Mouse (Mus musculus): Measurements from ENCODE around the gene Plxnc1. TPM values are rescaled to one million over a fixed set of nuclear protein-coding genes. Genes with fewer than 3 reads are reported as not detected.

The Plxnc1 gene
- polyA plus RNA-seq, 1 experiment from 2014 or later, result 6.8 TPM

GRCm38 (mm10) chr10:94974345-94975098 lies 29.9 kb upstream of the Plxnc1 start:
- no peaks in the 10 kb centered on the region for H3K36me3 ChIP-seq
- no peak overlapping the region for H3K27ac ChIP-seq (replicated peaks)
- 73% methylated on average over 9 of the region's 9 CpGs for WGBS
- no peak for ATAC-seq (ENCODE audit: low FRiP score, low read depth)
- H3K4me3 ChIP-seq, result no peak overlapping the region
- H3K27me3 ChIP-seq, result no peaks in the 10 kb centered on the region
- H3K9me3 ChIP-seq, result 0 out of 2 replicates have a peak, but pooled peaks cover 5% of the 10 kb centered on the region
- H3K4me1 ChIP-seq, result peaks cover 15% of the 10 kb centered on the region
- no peak overlapping the region for H3K4me2 ChIP-seq (replicated peaks)
- no peak overlapping the region for H3K9ac ChIP-seq (replicated peaks)

DNA sequence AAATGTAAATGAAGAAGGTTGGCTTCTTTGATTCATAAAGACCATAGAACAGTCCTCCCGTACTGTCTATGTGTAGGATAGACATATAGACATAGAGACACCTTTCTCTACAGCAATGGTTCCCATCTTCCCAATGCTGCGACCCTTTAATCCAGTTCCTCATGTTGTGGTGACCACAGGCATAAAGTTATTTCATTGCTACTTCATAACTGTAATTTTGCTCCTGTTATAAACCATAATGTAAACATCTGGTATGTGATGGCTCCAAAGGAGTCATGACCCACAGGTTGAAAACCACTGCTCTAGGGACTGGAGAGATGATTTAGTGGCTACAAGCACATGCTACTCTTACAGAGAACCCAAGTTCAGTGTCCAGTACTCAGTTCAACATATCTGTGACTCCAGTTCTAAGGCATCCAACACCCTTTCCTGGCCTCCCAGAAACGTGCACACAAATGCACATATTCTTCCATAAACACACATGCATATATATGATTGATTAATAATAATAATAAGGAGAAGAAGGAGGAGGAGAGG lies 27.1 kb upstream of the Plxnc1 start:
- Histone ChIP-seq H3K9me3 (0 out of 2 replicates have a peak, but pooled peaks cover 5% of the 10 kb centered on the region), H3K4me3 (no peak overlapping the region), H3K36me3 (no peaks in the 10 kb centered on the region), H3K4me2 (replicated peaks) (no peak overlapping the region), H3K9ac (replicated peaks) (no peak overlapping the region), H3K4me1 (0 out of 2 replicates have a peak, but pooled peaks cover 4% of the 10 kb centered on the region), H3K27ac (replicated peaks) (no peak overlapping the region), H3K27me3 (no peaks in the 10 kb centered on the region)
- ATAC-seq (ENCODE audit: low FRiP score, low read depth), result no peak
- WGBS, result 78% methylated on average over 3 of the region's 3 CpGs

- ATAC-seq (ENCODE audit: low FRiP score, low read depth), result no peak
- no peak overlapping the region for H3K4me3 ChIP-seq
- H3K27ac ChIP-seq (replicated peaks), result no peak overlapping the region
- H3K9ac ChIP-seq (replicated peaks), result no peak overlapping the region
- H3K9me3 ChIP-seq, result 0 out of 2 replicates have a peak, but pooled peaks cover 5% of the 10 kb centered on the region
- H3K4me2 ChIP-seq (replicated peaks), result no peak overlapping the region
- no peaks in the 10 kb centered on the region for H3K4me1 ChIP-seq
- no peaks in the 10 kb centered on the region for H3K27me3 ChIP-seq
- no peaks in the 10 kb centered on the region for H3K36me3 ChIP-seq
- WGBS, result 82% methylated on average over 6 of the region's 6 CpGs
These were observed 25.6 kb upstream of the Plxnc1 start for GRCm38 (mm10) chr10:94970221-94970620.

DNA sequence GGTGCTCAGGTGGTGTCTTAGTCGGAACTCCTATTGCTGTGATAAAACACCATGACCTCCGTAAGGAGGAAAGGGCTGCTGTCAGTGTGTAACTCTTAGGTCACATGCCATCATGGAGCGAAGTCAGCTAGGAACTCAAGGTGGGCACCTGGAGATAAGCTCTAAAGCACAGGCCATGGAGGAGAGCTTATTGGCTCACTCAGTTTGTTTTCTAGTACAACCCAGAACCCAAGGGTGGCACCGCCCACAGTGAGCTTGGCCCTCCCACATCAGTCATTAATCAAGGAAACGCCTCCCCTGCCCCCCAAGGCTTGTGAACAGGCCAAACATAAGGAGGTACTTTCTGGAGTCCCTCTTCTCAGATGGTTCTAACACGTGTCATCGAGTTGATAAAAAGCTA lies 22.8 kb upstream of the Plxnc1 start:
- H3K4me3 ChIP-seq, result no peak overlapping the region
- H3K4me2 ChIP-seq (replicated peaks), result no peak overlapping the region
- peaks cover 8% of the 10 kb centered on the region; the same call in 1 of the 2 replicates for H3K9me3 ChIP-seq
- no peak overlapping the region for H3K9ac ChIP-seq (replicated peaks)
- H3K27me3 ChIP-seq, result no peaks in the 10 kb centered on the region
- 90% methylated on average over 7 of the region's 7 CpGs for WGBS
- no peaks in the 10 kb centered on the region for H3K4me1 ChIP-seq
- H3K27ac ChIP-seq (replicated peaks), result no peak overlapping the region
- H3K36me3 ChIP-seq, result no peaks in the 10 kb centered on the region
- no peak for ATAC-seq (ENCODE audit: low FRiP score, low read depth)

DNA sequence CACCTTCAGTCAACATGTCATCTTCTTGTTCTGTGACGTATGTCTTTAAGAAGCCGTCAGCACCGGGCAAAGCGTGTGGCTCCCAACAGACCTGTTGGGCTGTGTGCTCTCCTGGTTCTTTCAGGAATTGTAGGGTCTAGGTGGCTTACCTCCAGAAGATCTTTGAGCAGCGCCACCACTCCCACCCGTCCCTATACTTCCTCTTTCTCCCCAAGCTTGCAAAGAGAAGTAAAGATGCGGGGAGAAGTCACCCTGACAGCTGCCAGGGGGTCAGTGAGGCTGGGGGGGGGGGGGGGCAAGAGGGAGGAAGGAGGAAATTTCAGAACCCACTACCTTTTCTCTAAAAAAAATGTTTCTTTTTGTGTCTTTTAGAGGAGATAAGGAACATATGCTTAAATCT lies 22.2 kb upstream of the Plxnc1 start:
- Histone ChIP-seq H3K9ac (replicated peaks) (no peak overlapping the region), H3K27me3 (no peaks in the 10 kb centered on the region), H3K27ac (replicated peaks) (no peak overlapping the region), H3K4me2 (replicated peaks) (no peak overlapping the region), H3K36me3 (no peaks in the 10 kb centered on the region), H3K4me3 (no peak overlapping the region), H3K9me3 (peaks cover 8% of the 10 kb centered on the region; the same call in 1 of the 2 replicates), H3K4me1 (no peaks in the 10 kb centered on the region)
- WGBS, result 91% methylated on average over 7 of the region's 7 CpGs
- ATAC-seq (ENCODE audit: low FRiP score, low read depth), result no peak

- 90% methylated on average over 3 of the region's 3 CpGs for WGBS
These were observed 20.5 kb upstream of the Plxnc1 start for GRCm38 (mm10) chr10:94965093-94965492.

GRCm38 (mm10) chr10:94962005-94962404 lies 17.4 kb upstream of the Plxnc1 start:
- Histone ChIP-seq H3K27me3 (peaks cover 4% of the 10 kb centered on the region; the same call in 1 of the 2 replicates), H3K27ac (replicated peaks) (no peak overlapping the region), H3K4me1 (no peaks in the 10 kb centered on the region), H3K4me3 (no peak overlapping the region), H3K9me3 (peaks cover 8% of the 10 kb centered on the region; the same call in 1 of the 2 replicates), H3K9ac (replicated peaks) (no peak overlapping the region), H3K4me2 (replicated peaks) (no peak overlapping the region), H3K36me3 (no peaks in the 10 kb centered on the region)
- ATAC-seq (ENCODE audit: low FRiP score, low read depth), result no peak
- WGBS, result 81% methylated on average over 10 of the region's 10 CpGs

More at GRCm38 (mm10) chr10:94965093-94965492, 20.5 kb upstream of the Plxnc1 start:
- Histone ChIP-seq H3K27me3 (no peaks in the 10 kb centered on the region), H3K9ac (replicated peaks) (no peak overlapping the region), H3K27ac (replicated peaks) (no peak overlapping the region), H3K9me3 (peaks cover 8% of the 10 kb centered on the region; the same call in 1 of the 2 replicates), H3K4me1 (no peaks in the 10 kb centered on the region), H3K4me2 (replicated peaks) (no peak overlapping the region), H3K4me3 (no peak overlapping the region), H3K36me3 (no peaks in the 10 kb centered on the region)
- ATAC-seq (ENCODE audit: low FRiP score, low read depth), result no peak

- no peak overlapping the region for H3K4me2 ChIP-seq (replicated peaks)
- H3K27ac ChIP-seq (replicated peaks), result no peak overlapping the region
- peaks cover 8% of the 10 kb centered on the region; the same call in 1 of the 2 replicates for H3K9me3 ChIP-seq
- peaks cover 4% of the 10 kb centered on the region; the same call in 1 of the 2 replicates for H3K27me3 ChIP-seq
- H3K36me3 ChIP-seq, result no peaks in the 10 kb centered on the region
- WGBS, result 89% methylated on average over 11 of the region's 11 CpGs
- H3K4me3 ChIP-seq, result no peak overlapping the region
- H3K9ac ChIP-seq (replicated peaks), result no peak overlapping the region
- H3K4me1 ChIP-seq, result no peaks in the 10 kb centered on the region
- no peak for ATAC-seq (ENCODE audit: low FRiP score, low read depth)
These were observed 16.6 kb upstream of the Plxnc1 start for GRCm38 (mm10) chr10:94961283-94961682.

DNA sequence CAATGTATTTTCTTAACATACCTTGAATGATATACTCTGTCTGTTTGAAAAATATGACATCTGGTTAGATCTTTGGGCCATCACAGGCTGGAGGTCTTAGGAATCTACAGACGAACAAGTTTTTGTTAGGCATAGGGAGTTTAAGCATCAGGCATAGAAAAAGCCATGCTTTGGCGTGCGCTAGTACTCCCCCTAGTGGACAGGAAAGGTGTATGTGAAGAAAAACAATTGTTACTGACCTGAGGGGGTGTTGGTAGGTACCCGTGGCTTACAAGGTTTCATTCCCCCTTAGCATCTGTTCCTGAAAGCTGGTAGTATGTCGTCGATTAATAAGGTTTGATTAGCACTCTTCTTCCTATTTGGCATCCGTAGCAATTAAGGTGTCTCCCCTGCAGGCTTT lies 13.7 kb upstream of the Plxnc1 start:
- WGBS, result 11% methylated on average over 7 of the region's 7 CpGs
- H3K4me2 ChIP-seq (replicated peaks), result no peak overlapping the region
- H3K36me3 ChIP-seq, result no peaks in the 10 kb centered on the region
- H3K4me1 ChIP-seq, result no peaks in the 10 kb centered on the region
- no peaks in the 10 kb centered on the region for H3K9me3 ChIP-seq
- H3K27me3 ChIP-seq, result peaks cover 4% of the 10 kb centered on the region; the same call in 1 of the 2 replicates
- no peak overlapping the region for H3K9ac ChIP-seq (replicated peaks)
- no peak overlapping the region for H3K4me3 ChIP-seq
- no peak for ATAC-seq (ENCODE audit: low FRiP score, low read depth)
- H3K27ac ChIP-seq (replicated peaks), result no peak overlapping the region

DNA sequence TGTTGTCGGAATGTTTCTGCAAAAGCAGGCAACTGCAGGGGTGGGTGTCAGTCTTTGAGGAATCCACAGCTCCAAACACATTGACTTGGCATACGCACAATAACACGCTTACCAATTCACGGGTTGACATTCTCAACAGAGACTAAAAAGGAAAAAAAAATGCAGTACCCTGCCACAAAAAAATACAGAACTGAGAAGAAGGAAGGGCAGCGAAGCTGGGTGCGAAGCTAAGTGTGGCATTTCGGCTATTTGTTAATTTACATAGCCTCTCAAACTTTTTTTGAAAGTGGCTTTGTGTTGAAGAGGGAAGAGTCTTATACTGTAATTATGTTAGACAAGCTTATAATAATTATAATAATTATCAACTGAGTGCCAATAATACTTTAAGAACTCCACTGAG lies 13.1 kb upstream of the Plxnc1 start:
- no peak overlapping the region for H3K27ac ChIP-seq (replicated peaks)
- H3K4me1 ChIP-seq, result no peaks in the 10 kb centered on the region
- no peak overlapping the region for H3K9ac ChIP-seq (replicated peaks)
- peaks cover 4% of the 10 kb centered on the region; the same call in 1 of the 2 replicates for H3K27me3 ChIP-seq
- H3K4me2 ChIP-seq (replicated peaks), result no peak overlapping the region
- 87% methylated on average over 7 of the region's 7 CpGs for WGBS
- no peaks in the 10 kb centered on the region for H3K9me3 ChIP-seq
- ATAC-seq (ENCODE audit: low FRiP score, low read depth), result no peak
- no peak overlapping the region for H3K4me3 ChIP-seq
- H3K36me3 ChIP-seq, result no peaks in the 10 kb centered on the region

DNA sequence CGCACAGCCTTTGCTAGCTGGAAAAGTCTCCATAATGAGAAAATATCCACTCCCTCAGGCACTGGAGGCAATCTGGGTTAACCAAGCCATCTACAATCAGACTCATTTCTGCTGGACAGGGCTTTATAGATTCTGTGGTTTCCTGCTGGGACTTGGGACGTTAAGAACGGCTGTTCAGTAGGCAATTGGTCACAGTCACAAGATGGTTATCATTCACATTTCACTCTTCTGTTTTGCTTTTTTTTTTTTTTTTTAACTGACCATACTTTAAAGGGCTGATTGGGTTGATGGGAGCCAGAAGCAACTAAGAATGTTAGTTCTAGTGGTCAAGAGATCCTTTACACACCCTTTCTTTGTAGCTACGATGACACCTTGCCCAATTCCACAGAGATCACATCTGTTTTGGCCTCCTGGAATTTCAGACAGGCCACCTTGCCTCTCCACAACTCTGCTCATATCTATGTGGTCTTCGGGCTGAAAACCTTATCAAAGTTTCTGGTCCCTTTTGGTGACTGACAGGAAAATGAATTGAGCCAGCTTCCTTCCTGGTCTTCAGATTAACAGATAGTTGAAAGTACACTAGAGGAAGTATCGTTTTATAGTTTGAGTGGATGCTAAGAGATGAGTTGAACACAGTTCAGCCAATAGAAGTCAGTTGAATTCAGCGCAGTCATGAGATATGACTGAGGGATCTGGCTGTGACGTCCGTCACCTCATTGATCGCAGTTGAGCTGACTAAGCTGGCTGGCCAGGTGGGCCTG lies 3.5 kb upstream of the Plxnc1 start:
- Histone ChIP-seq H3K9ac (replicated peaks) (no peak overlapping the region), H3K4me2 (replicated peaks) (no peak overlapping the region), H3K27me3 (peaks cover 32% of the 10 kb centered on the region), H3K9me3 (no peaks in the 10 kb centered on the region), H3K36me3 (no peaks in the 10 kb centered on the region), H3K4me1 (peaks cover 21% of the 10 kb centered on the region), H3K27ac (replicated peaks) (no peak overlapping the region), H3K4me3 (no peak overlapping the region)
- 84% methylated on average over 10 of the region's 10 CpGs for WGBS
- ATAC-seq (ENCODE audit: low FRiP score, low read depth), result no peak

GRCm38 (mm10) chr10:94947386-94947785 lies 2.8 kb upstream of the Plxnc1 start:
- no peak overlapping the region for H3K4me3 ChIP-seq
- H3K36me3 ChIP-seq, result no peaks in the 10 kb centered on the region
- H3K27me3 ChIP-seq, result peaks cover 35% of the 10 kb centered on the region
- 75% methylated on average over 7 of the region's 7 CpGs for WGBS
- H3K4me2 ChIP-seq (replicated peaks), result no peak overlapping the region
- H3K4me1 ChIP-seq, result peaks cover 28% of the 10 kb centered on the region
- no peaks in the 10 kb centered on the region for H3K9me3 ChIP-seq
- no peak for ATAC-seq (ENCODE audit: low FRiP score, low read depth)
- no peak overlapping the region for H3K9ac ChIP-seq (replicated peaks)
- no peak overlapping the region for H3K27ac ChIP-seq (replicated peaks)

Measured in midbrain, embryonic 12.5 days (tissue).